Mouse (Mus musculus) forebrain, embryonic 11.5 days (tissue): ENCODE data around the gene Ceacam12. TPM values are rescaled to one million over a fixed set of nuclear protein-coding genes. Genes with fewer than 3 reads are reported as not detected.
"Not testable (repeated sequence)": the region's sequence is repeated elsewhere in the genome, so short reads cannot be mapped to it uniquely, and the experiment has no call there.

Source experiments
- ATAC-seq: fragments of 200-750 bp; cut with Nextera tagmentation; replicated peaks from 2 replicates; pipeline ENCODE4 v1.8.0; 2017; ENCODE audit warnings: moderate TSS enrichment; ENCODE audit not compliant: low FRiP score
- DNase-seq: peaks from one replicate; pipeline ENCODE4 v3.0.0-alpha.2; 2017; ENCODE audit warnings: low spot score
- H3K27ac ChIP-seq: fragments of 300-500 bp; sonication (generic); 2 replicates; pipeline ENCODE4 v1.5.1; 2014; ENCODE audit warnings: low read depth, low read length
- H3K27me3 ChIP-seq: fragments of 300-500 bp; sonication (generic); 2 replicates; pipeline ENCODE4 v1.6.1; 2014; ENCODE audit warnings: mild to moderate bottlenecking, low read length, mixed read lengths; ENCODE audit not compliant: control insufficient read depth, insufficient read depth
- H3K36me3 ChIP-seq: fragments of 300-500 bp; sonication (generic); 2 replicates; pipeline ENCODE4 v1.6.1; 2014; ENCODE audit warnings: mild to moderate bottlenecking, low read length, moderate library complexity, mixed read lengths; ENCODE audit not compliant: control insufficient read depth, insufficient read depth
- H3K4me1 ChIP-seq: fragments of 300-500 bp; sonication (generic); replicated peaks from 2 replicates; pipeline ENCODE4 v1.6.1; 2014; ENCODE audit warnings: low read length, mixed read lengths; ENCODE audit not compliant: control insufficient read depth, insufficient read depth
- H3K4me2 ChIP-seq: fragments of 300-500 bp; sonication (generic); 2 replicates; pipeline ENCODE4 v1.6.1; 2014; ENCODE audit warnings: low read depth, mild to moderate bottlenecking, low read length, moderate library complexity, mixed read lengths; ENCODE audit not compliant: severe bottlenecking
- H3K4me3 ChIP-seq: fragments of 300-500 bp; sonication (generic); 2 replicates; pipeline ENCODE4 v1.5.1; 2014; ENCODE audit warnings: low read depth, low read length
- H3K9ac ChIP-seq: fragments of 300-500 bp; sonication (generic); 2 replicates; pipeline ENCODE4 v1.6.1; 2014; ENCODE audit warnings: low read length
- H3K9me3 ChIP-seq: fragments of 300-500 bp; sonication (generic); 2 replicates; pipeline ENCODE4 v1.6.1; 2016; ENCODE audit warnings: low read length, mixed read lengths; ENCODE audit not compliant: control insufficient read depth
- WGBS: fragments of 180-500 bp; shearing (Covaris S2); extraction: QIAGEN DNeasy Blood & Tissue Kit; methylation state at CpG from one replicate; pipeline ENCODE4 v1.1.7; 2014; 5-methylcytosine and 5-hydroxymethylcytosine counted together
- microRNA-seq: library from miRNA; unstranded; fragments of <30 nt; microRNA quantifications from one replicate; pipeline ENCODE4, GENCODE M21; 2016; ENCODE audit not compliant: insufficient number of aligned reads
- polyA plus RNA-seq: library from polyadenylated mRNA; unstranded; fragments of >200 nt; fragmentation: Nextera tagmentation; extraction: Ambion mirVana; gene quantifications from 2 replicates; pipeline ENCODE4 v1.2.1, GENCODE M21; 2014

Gene Ceacam12
- not detected in 2 replicates for polyA plus RNA-seq

DNA sequence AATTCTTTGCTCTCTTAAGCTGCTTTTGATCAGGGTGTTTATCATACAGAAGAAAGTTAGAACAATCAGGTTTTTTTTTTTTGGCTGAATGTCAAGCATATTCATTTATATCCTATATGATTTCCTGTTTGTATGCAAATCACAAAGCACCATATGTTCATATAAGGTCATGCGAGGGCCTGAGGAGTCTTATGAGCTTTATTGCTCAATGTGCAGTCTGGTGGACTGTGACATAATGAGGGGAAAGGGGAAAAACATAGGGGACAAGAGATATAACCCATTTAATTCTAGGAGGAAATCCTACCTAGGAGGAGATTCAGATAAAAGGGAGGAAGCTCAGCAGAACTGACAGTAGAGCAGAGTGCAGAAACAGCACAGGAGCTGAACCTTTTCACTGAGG lies at the start of gene Ceacam12:
Gene Ceacam12 (plus strand): TSS at position 301 of the 400 bp plus-strand sequence.
- WGBS = 69% methylated on average over 1 of the region's 1 CpGs
- ATAC-seq = no peak

DNA sequence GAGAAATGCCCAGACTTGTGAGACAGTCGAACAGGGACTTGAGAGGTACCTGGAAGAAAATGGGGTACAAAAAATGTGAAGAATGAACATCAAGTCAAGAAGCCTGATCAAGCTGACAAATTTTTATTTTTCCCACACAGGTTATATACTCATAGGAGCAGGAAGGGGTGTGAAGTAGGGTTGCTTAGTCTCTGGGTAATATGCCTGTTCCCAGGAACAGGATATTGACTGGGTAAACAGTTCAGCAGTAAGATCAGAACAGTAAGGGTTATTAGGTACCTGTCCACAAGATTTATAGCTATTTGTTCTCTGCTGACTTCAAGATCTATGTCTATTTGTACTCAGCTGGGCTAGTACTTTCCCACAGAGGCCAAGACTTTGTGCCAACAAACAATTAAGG lies 8.1 kb downstream of the Ceacam12 start:
- not testable (repeated sequence) for H3K4me1 ChIP-seq, H3K36me3 ChIP-seq, H3K4me2 ChIP-seq, H3K9ac ChIP-seq, H3K9me3 ChIP-seq, H3K27me3 ChIP-seq, H3K4me3 ChIP-seq, H3K27ac ChIP-seq, DNase-seq, ATAC-seq
- 71% methylated on average over 1 of the region's 1 CpGs for WGBS

More for the DNA sequence above, at the start of gene Ceacam12:
- Histone ChIP-seq H3K36me3 (no peaks in the 10 kb centered on the region), H3K4me1 (no peaks in the 10 kb centered on the region), H3K9me3 (peaks cover 11% of the 10 kb centered on the region; the same call in 1 of the 2 replicates), H3K27ac (no peak within 1 kb of the TSS), H3K9ac (no peak within 1 kb of the TSS), H3K4me3 (no peak within 1 kb of the TSS), H3K4me2 (no peak within 1 kb of the TSS), H3K27me3 (no peaks in the 10 kb centered on the region)
- DNase-seq = no peak

DNA sequence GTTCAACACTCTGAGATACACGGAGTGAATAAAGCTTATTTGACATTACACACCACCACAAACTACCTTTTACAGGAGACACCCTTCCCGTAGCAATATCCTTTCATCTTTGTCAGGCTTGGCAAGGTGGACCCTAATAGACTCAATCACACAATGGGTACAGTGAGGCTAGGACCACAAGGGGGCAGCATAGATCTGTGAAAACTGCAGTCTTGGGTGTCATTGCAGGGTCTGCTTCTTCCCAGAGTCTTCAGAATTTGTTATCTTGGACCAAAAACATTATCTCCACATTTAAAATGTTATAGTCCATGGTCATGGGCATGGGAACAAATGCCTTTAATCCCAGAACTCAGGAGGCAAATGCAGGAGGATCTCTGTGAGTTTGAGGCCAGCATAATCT lies 35.1 kb downstream of the Ceacam12 start:
- DNase-seq = no peak
- WGBS = 49% methylated on average over 2 of the region's 2 CpGs
- no peaks in the 10 kb centered on the region; the same call in 1 of the 2 replicates for H3K9me3 ChIP-seq
- no peak for ATAC-seq
- H3K4me2 ChIP-seq = no peak overlapping the region
- no peaks in the 10 kb centered on the region for H3K27me3 ChIP-seq
- no peak overlapping the region for H3K9ac ChIP-seq
- H3K4me3 ChIP-seq = no peak overlapping the region
- no peaks in the 10 kb centered on the region for H3K4me1 ChIP-seq
- no peaks in the 10 kb centered on the region for H3K36me3 ChIP-seq
- no peak overlapping the region for H3K27ac ChIP-seq

Small RNA genes lying within 50 kb of the gene (microRNA-seq; reads per million reads assigned to microRNA genes)
- not detected for gene Gm22414

Other genes with a start within 250 kb of the Ceacam12 start
- gene Gm5155, start 194.2 kb upstream of the Ceacam12 start, polyA plus RNA-seq = not detected in 2 replicates
- gene Ceacam11, start 93.8 kb upstream of the Ceacam12 start, polyA plus RNA-seq = not detected in 2 replicates
- gene Ceacam13, start 56.0 kb upstream of the Ceacam12 start, polyA plus RNA-seq = not detected in 2 replicates
- gene Igfl3, start 110.6 kb downstream of the Ceacam12 start, polyA plus RNA-seq = not detected in 2 replicates
- gene Mill1, start 179.4 kb downstream of the Ceacam12 start, polyA plus RNA-seq = not detected in 2 replicates